Mouse (Mus musculus) embryonic fibroblast, embryonic 13.5 days (primary cell): Measurements from ENCODE around the gene Icmt. TPM values are rescaled to one million over a fixed set of nuclear protein-coding genes. Genes with fewer than 3 reads are reported as not detected.

Experiments
- H3K27ac ChIP-seq: 2 replicates; pipeline ENCODE4 v1.5.1; 2012; ENCODE audit warnings: low read length, control low read depth, inconsistent platforms; ENCODE audit not compliant: insufficient read depth
- H3K4me1 ChIP-seq: 2 replicates; pipeline ENCODE4 v1.6.1; 2011; ENCODE audit warnings: low read length; ENCODE audit not compliant: control insufficient read depth, insufficient read depth
- H3K4me3 ChIP-seq: 2 replicates; pipeline ENCODE4 v1.5.1; 2011; ENCODE audit warnings: mild to moderate bottlenecking, control low read depth, low read length; ENCODE audit not compliant: insufficient read depth
- CTCF ChIP-seq: IDR thresholded peaks from 2 replicates; pipeline ENCODE4 v1.5.1; 2011; ENCODE audit warnings: mild to moderate bottlenecking, control low read depth, low read length, moderate library complexity, borderline replicate concordance; ENCODE audit not compliant: insufficient read depth
- POLR2A ChIP-seq: IDR thresholded peaks from 2 replicates; pipeline ENCODE4 v1.6.1; 2011; ENCODE audit warnings: low read depth, mild to moderate bottlenecking, control low read depth, low read length, moderate library complexity
- polyA plus RNA-seq: library from polyadenylated mRNA; stranded (reverse); fragments of >200 nt; gene quantifications from 2 replicates; pipeline ENCODE4 v1.2.4, GENCODE M21; 2011; ENCODE audit warnings: low read depth; ENCODE audit not compliant: missing spikeins, insufficient read length

The Icmt gene
- polyA plus RNA-seq, 1 experiment = 34.2 TPM

DNA sequence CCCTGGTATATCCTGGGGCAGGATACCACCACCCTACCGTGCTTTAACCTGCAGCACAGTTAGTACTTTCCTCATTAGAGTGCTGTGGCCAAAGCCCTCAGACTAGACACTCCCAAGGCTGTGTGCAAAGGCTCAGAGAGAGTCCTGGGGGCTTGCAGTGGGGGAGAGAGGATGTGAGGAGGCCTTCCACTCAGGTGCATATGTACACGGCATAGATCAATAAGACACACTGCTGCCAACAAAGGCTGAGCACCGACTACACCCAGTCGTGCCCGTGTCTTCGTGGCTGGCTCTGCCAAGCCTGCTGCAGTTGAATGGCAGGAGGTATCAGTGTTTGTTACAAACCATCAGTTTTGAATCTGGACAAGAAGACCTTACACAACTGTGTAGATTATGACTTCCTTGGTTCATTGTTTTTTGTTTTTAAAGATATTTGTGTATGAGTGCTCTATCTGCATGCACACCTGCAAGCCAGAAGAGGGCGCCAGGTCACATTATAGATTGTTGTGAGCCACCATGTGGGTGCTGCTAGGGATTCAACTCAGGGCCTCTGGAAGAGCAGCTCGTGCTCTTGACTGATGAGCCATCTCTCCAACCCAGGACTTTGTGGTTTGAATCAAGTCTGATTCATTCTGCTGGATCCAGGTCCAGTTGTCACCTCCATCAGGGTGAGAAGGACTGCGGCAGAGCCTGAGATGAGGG lies 32.0 kb upstream of the Icmt start:
- Histone ChIP-seq H3K4me1 (peaks cover 8% of the 10 kb centered on the region; the same call in 1 of the 2 replicates), H3K4me3 (no peak overlapping the region), H3K27ac (no peak overlapping the region)
- no peak for TF ChIP-seq CTCF

GRCm38 (mm10) chr4:152265791-152266190 lies 31.2 kb upstream of the Icmt start:
- TF ChIP-seq CTCF (no peak), POLR2A (no peak)
- Histone ChIP-seq H3K4me1 (0 out of 2 replicates have a peak, but pooled peaks cover 5% of the 10 kb centered on the region), H3K4me3 (no peak overlapping the region), H3K27ac (no peak overlapping the region)

DNA sequence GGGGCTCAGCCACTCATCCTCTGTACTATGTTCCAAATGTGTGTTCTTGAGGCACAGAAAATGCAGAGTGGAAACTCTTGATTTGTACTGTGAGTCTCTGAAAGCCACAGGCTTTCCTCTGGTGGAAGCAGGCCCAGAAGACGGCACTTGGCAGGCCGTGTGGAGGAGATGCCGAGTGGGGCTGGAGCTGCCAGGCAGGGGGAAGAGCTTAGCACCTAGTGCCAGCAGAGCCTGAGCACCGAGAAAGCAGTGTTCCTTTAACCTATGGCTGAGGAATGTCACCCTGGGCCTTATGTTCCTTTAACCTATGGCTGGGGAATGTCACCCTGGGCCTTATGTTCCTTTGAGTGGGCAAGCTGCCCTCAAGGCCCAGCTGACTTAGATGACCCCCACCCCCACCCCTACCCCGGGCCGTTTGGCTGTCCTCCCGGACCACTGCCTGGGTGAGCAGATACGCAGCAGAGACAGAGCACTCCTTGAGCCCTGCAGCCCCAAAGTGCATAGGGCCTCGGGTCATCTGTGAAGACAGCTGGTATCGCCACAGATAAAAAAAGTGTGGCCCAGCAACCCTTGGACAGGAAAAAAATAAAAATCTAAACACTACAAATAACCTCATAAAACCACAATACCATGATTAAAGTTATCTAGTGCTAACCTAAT lies 30.7 kb upstream of the Icmt start:
- TF ChIP-seq POLR2A = no peak
- TF ChIP-seq CTCF = no peak
- no peak overlapping the region for H3K4me3 ChIP-seq
- H3K27ac ChIP-seq = no peak overlapping the region
- H3K4me1 ChIP-seq = 0 out of 2 replicates have a peak, but pooled peaks cover 6% of the 10 kb centered on the region

- peaks cover 17% of the 10 kb centered on the region for H3K4me1 ChIP-seq
- TF ChIP-seq CTCF = no peak
- no peak for TF ChIP-seq POLR2A
- no peak overlapping the region for H3K27ac ChIP-seq
- H3K4me3 ChIP-seq = no peak overlapping the region
Observed at GRCm38 (mm10) chr4:152267748-152268369, 29.2 kb upstream of the Icmt start.

DNA sequence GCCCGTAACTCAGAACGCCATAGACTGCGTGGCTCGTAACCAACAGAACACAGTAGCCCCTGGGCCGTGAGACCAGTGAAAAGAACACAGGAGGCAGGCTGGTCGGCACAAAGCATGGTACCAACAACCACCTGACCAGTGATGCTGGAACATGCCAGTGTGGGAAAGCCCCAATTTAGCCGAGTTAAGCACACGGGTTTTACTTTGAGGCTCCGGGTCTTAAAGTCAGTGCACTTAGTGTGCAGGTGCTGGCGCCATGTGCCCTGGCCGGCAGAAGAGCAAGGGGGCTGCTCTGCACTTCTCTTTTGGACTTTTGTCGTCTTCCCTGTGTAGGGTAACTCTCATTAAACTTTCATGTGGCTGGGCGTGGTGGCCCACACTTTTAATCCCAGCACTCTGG lies 27.1 kb upstream of the Icmt start:
- Histone ChIP-seq H3K4me1 (peaks cover 17% of the 10 kb centered on the region), H3K27ac (no peak overlapping the region), H3K4me3 (no peak overlapping the region)
- no peak for TF ChIP-seq POLR2A
- no peak for TF ChIP-seq CTCF

DNA sequence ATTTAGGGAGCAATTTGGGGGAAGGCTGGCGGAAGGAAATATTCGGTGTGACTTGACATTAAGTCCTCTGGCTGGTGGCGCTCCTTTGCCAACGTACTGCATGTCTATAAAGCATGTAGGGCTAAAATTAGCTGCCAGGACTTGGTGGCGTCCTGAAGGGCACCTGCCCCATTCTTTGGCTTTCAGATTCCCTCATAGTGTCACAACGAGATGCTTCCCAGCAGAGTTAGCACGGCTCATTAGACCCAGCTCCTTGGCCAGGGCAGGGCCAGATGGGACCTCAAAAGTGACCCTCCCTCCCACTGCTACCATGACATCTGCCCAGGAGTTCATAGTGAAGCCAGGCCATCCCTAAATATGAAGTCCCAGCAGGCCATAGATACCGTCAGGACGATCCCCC lies 26.4 kb upstream of the Icmt start:
- peaks cover 17% of the 10 kb centered on the region for H3K4me1 ChIP-seq
- no peak overlapping the region for H3K27ac ChIP-seq
- TF ChIP-seq CTCF (no peak), POLR2A (no peak)
- H3K4me3 ChIP-seq = no peak overlapping the region

GRCm38 (mm10) chr4:152271334-152271733 lies 25.7 kb upstream of the Icmt start:
- no peak for TF ChIP-seq POLR2A
- H3K27ac ChIP-seq = no peak overlapping the region
- no peak overlapping the region for H3K4me3 ChIP-seq
- H3K4me1 ChIP-seq = peaks cover 17% of the 10 kb centered on the region

DNA sequence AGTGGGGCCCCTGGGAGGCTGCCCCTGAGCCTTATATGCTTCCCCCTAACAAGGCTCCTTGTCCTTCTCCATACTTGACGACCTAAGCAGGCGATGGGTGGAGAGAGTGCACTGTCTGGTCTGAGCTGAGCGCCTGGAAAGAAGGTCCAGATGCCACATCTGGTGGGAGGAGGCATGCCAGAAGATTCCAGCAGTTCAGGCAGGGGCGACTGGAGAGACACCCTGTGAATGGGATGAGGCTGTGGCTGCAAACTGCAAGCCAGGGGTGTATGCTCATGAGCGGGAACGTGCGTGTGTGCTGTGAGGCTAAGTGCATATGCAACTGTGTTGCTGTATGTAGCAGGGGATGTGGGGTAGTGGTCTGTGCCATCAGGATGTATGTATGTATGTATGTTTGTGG lies 25.0 kb upstream of the Icmt start:
- Histone ChIP-seq H3K4me3 (no peak overlapping the region), H3K4me1 (peaks cover 17% of the 10 kb centered on the region), H3K27ac (peak overlapping the region; percentile 92)
- TF ChIP-seq CTCF = no peak
- TF ChIP-seq POLR2A = no peak

- Histone ChIP-seq H3K4me1 (peaks cover 15% of the 10 kb centered on the region), H3K4me3 (no peak overlapping the region), H3K27ac (peak overlapping the region; percentile 92)
- TF ChIP-seq CTCF = no peak
- TF ChIP-seq POLR2A = no peak
Observed at GRCm38 (mm10) chr4:152272449-152273049, 24.5 kb upstream of the Icmt start.

DNA sequence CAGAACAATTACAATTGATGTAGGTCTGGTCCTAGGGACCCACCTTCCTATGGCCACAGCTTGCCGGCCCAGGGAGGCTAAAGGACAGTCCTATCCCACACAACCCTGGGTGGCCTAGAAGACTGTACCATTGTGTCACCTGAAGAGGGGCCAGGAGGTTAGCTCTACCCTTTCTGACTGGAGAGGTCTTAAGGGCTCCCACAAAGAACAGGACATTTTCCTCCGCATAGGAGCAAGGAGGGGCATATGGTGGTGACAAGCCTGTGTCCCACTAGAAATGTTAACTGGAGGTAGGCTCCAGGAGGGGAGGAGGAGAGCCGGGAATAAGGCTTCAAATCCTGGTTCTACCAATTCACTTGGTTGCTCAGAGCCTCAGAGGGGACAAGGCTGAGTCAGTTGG lies 23.8 kb upstream of the Icmt start:
- H3K4me1 ChIP-seq = peaks cover 13% of the 10 kb centered on the region
- H3K27ac ChIP-seq = peak overlapping the region; percentile 92
- H3K4me3 ChIP-seq = no peak overlapping the region
- TF ChIP-seq POLR2A (no peak), CTCF (no peak)
